ENCODE assay signal across 37 mouse cellular contexts in genomic region chr7:131150179-131150578, GRCm38 (mm10). TPM values are rescaled to one million over a fixed set of nuclear protein-coding genes. Genes with fewer than 3 reads are reported as not detected.
"Had no signal": no experiment of that assay in that cellular context is flagged by ENCODE, and none has a peak within 500 bp of the region (broad histone marks: within the 10 kb centered on the region; RNA-seq: fewer than 3 reads in every experiment).

No protein-coding gene starts in this region.

- H3K27me3 ChIP-seq: limb, embryonic 12.5 days; limb, embryonic 13.5 days; limb, embryonic 15.5 days; liver, embryonic 12.5 days; liver, embryonic 13.5 days; liver, embryonic 15.5 days; lung, embryonic 15.5 days; midbrain, embryonic 12.5 days; midbrain, embryonic 13.5 days; midbrain, embryonic 15.5 days; neural tube, embryonic 12.5 days had no signal

- H3K9me3 ChIP-seq: limb, embryonic 10.5 days; limb, embryonic 12.5 days; limb, embryonic 13.5 days; limb, embryonic 15.5 days; liver, embryonic 12.5 days; liver, embryonic 13.5 days; liver, embryonic 15.5 days; lung, embryonic 15.5 days; megakaryocyte, embryonic 14.5 days; midbrain, embryonic 10.5 days; midbrain, embryonic 12.5 days; midbrain, embryonic 13.5 days; midbrain, embryonic 15.5 days; neural tube, embryonic 12.5 days had no signal

- H3K9ac ChIP-seq: limb, embryonic 12.5 days; limb, embryonic 13.5 days; limb, embryonic 15.5 days; liver, embryonic 12.5 days; liver, embryonic 13.5 days; liver, embryonic 14.5 days; liver, embryonic 15.5 days; liver, postnatal 0 days; lung, embryonic 14.5 days; lung, embryonic 15.5 days; midbrain, embryonic 12.5 days; midbrain, embryonic 13.5 days; midbrain, embryonic 15.5 days; neural tube, embryonic 12.5 days had no signal

- ATAC-seq: liver, embryonic 12.5 days; liver, postnatal 0 days; midbrain, embryonic 13.5 days; midbrain, embryonic 15.5 days; midbrain, embryonic 16.5 days had no signal

- H3K4me2 ChIP-seq: limb, embryonic 12.5 days; limb, embryonic 13.5 days; limb, embryonic 15.5 days; liver, embryonic 11.5 days; liver, embryonic 12.5 days; liver, embryonic 13.5 days; liver, embryonic 15.5 days; lung, embryonic 14.5 days; lung, embryonic 15.5 days; midbrain, embryonic 11.5 days; midbrain, embryonic 12.5 days; midbrain, embryonic 13.5 days; midbrain, embryonic 15.5 days; neural tube, embryonic 12.5 days had no signal

- H3K4me1 ChIP-seq: limb, embryonic 10.5 days; limb, embryonic 12.5 days; limb, embryonic 13.5 days; limb, embryonic 15.5 days; liver, embryonic 12.5 days; liver, embryonic 13.5 days; liver, embryonic 15.5 days; lung, embryonic 15.5 days; midbrain, embryonic 10.5 days; midbrain, embryonic 12.5 days; midbrain, embryonic 13.5 days; midbrain, embryonic 15.5 days; neural tube, embryonic 12.5 days had no signal

- DNase-seq: left cerebral cortex, postnatal 4 days; liver; liver, embryonic 13.5 days; liver, postnatal 0 days; lung, adult 18-20 months; lung, embryonic 14.5 days; lung, postnatal 10 days; lung, postnatal 14 days; lung, postnatal 36 days; midbrain, embryonic 14.5 days had no signal

- H3K36me3 ChIP-seq: limb, embryonic 10.5 days; limb, embryonic 12.5 days; limb, embryonic 13.5 days; limb, embryonic 15.5 days; liver, embryonic 12.5 days; liver, embryonic 13.5 days; liver, embryonic 15.5 days; lung, embryonic 15.5 days; midbrain, embryonic 10.5 days; midbrain, embryonic 12.5 days; midbrain, embryonic 13.5 days; midbrain, embryonic 15.5 days; neural tube, embryonic 12.5 days had no signal

- H3K4me3 ChIP-seq: left cerebral cortex, adult 2 months; limb, embryonic 10.5 days; limb, embryonic 12.5 days; limb, embryonic 13.5 days; limb, embryonic 15.5 days; liver, embryonic 12.5 days; liver, embryonic 13.5 days; liver, embryonic 15.5 days; lung, embryonic 15.5 days; megakaryocyte, embryonic 14.5 days; midbrain, embryonic 10.5 days; midbrain, embryonic 12.5 days; midbrain, embryonic 13.5 days; midbrain, embryonic 15.5 days; myocyte; neural tube, embryonic 12.5 days had no signal

- H3K27ac ChIP-seq: left cerebral cortex, adult 2 months; limb, embryonic 10.5 days; limb, embryonic 12.5 days; limb, embryonic 13.5 days; limb, embryonic 15.5 days; liver, embryonic 12.5 days; liver, embryonic 13.5 days; liver, embryonic 14.5 days; liver, embryonic 15.5 days; lung, embryonic 15.5 days; macrophage; midbrain, embryonic 10.5 days; midbrain, embryonic 12.5 days; midbrain, embryonic 13.5 days; midbrain, embryonic 15.5 days; neural tube, embryonic 12.5 days had no signal

RNA-seq across cellular contexts. Expression of gene 4933402N03Rik, which starts 4.1 kb away (rescaled TPM):
- polyA plus RNA-seq: limb, embryonic 10.5 days; limb, embryonic 11.5 days; limb, embryonic 12.5 days; limb, embryonic 13.5 days; limb, embryonic 14.5 days; limb, embryonic 15.5 days; liver, adult 2 months; liver, embryonic 11.5 days; liver, embryonic 12.5 days; liver, embryonic 13.5 days; liver, embryonic 14.5 days; liver, embryonic 15.5 days; liver, embryonic 16.5 days; liver, postnatal 0 days; lung, embryonic 14.5 days; lung, embryonic 15.5 days; lung, embryonic 16.5 days; macrophage; midbrain, embryonic 10.5 days; midbrain, embryonic 11.5 days; midbrain, embryonic 12.5 days; midbrain, embryonic 13.5 days; midbrain, embryonic 14.5 days; midbrain, embryonic 15.5 days; midbrain, embryonic 16.5 days; midbrain, postnatal 0 days; myocyte; neural tube, embryonic 11.5 days; neural tube, embryonic 12.5 days had no signal

RNA-seq across cellular contexts. Expression of gene 5430419D17Rik, which starts 24.0 kb away (rescaled TPM):
- polyA plus RNA-seq: limb, embryonic 10.5 days; limb, embryonic 11.5 days; limb, embryonic 12.5 days; limb, embryonic 13.5 days; liver, adult 2 months; liver, embryonic 11.5 days; liver, embryonic 12.5 days; liver, embryonic 13.5 days; liver, embryonic 14.5 days; liver, embryonic 15.5 days; liver, embryonic 16.5 days; liver, postnatal 0 days; lung, embryonic 14.5 days; lung, embryonic 15.5 days; macrophage; midbrain, embryonic 10.5 days; midbrain, embryonic 11.5 days; midbrain, embryonic 12.5 days; midbrain, embryonic 13.5 days; midbrain, embryonic 14.5 days; midbrain, embryonic 15.5 days; midbrain, embryonic 16.5 days; midbrain, postnatal 0 days; neural tube, embryonic 11.5 days; neural tube, embryonic 12.5 days had no signal
